Mouse (Mus musculus) neutrophil, adult 59 days (primary cell): ENCODE measurements around the gene Ccl11. TPM values are rescaled to one million over a fixed set of nuclear protein-coding genes. Genes with fewer than 3 reads are reported as not detected.

Experiments used
- total RNA-seq, 2 experiments: library from RNA; stranded (reverse); gene quantifications; 1 replicate in 1 of 2; 2 replicates in 1 of 2; pipeline ENCODE4 v1.2.4; 2023

Ccl11 gene
- not detected for total RNA-seq

GRCm38 (mm10) chr11:82057646-82058045 lies at the start of gene Ccl11:
Gene Ccl11 (plus strand): TSS chr11:82057823.

GRCm38 (mm10) chr11:82035356-82035755 lies 22.3 kb upstream of the Ccl11 start, which contains the start of gene Ccl2:
Gene Ccl2 (plus strand): TSS chr11:82035571.

GRCm38 (mm10) chr11:82038535-82038934 lies 19.1 kb upstream of the Ccl11 start, which contains the start of gene Gm17268:
Gene Gm17268 (minus strand): TSS chr11:82038562.

GRCm38 (mm10) chr11:82045471-82045870 lies 12.2 kb upstream of the Ccl11 start, which contains the start of gene Ccl7:
Gene Ccl7 (plus strand): TSS chr11:82045712.

GRCm38 (mm10) chr11:82101529-82101928 lies 43.9 kb downstream of the Ccl11 start, which contains the start of gene Ccl12:
Gene Ccl12 (plus strand): TSS chr11:82101845.

Other genes with a start within 250 kb of the Ccl11 start
- not detected for gene 5530401A14Rik, start 197.2 kb upstream of the Ccl11 start, total RNA-seq
- not detected for gene Asic2, start 89.4 kb upstream of the Ccl11 start, total RNA-seq
- 10 to 100 TPM; 36.9 to 46.9 TPM for gene Ccl2, start 22.3 kb upstream of the Ccl11 start, total RNA-seq
- gene Gm17268, start 19.3 kb upstream of the Ccl11 start, total RNA-seq = not detected
- gene Ccl7, start 12.1 kb upstream of the Ccl11 start, total RNA-seq = not detected
- not detected for gene Ccl12, start 44.0 kb downstream of the Ccl11 start, total RNA-seq
- not detected for gene Ccl8, start 57.4 kb downstream of the Ccl11 start, total RNA-seq
- gene Ccl1, start 247.9 kb downstream of the Ccl11 start, total RNA-seq = not detected